Mouse (Mus musculus) ovary, postnatal 14 days (tissue): ENCODE results near the gene Colq.
A peak's percentile ranks its signal among the peaks of the same experiment; 100 is the strongest.

ENCODE experiments used
- DNase-seq: peaks from one replicate; pipeline ENCODE4 v3.0.0; 2022; ENCODE audit warnings: low spot score

Colq gene

DNA sequence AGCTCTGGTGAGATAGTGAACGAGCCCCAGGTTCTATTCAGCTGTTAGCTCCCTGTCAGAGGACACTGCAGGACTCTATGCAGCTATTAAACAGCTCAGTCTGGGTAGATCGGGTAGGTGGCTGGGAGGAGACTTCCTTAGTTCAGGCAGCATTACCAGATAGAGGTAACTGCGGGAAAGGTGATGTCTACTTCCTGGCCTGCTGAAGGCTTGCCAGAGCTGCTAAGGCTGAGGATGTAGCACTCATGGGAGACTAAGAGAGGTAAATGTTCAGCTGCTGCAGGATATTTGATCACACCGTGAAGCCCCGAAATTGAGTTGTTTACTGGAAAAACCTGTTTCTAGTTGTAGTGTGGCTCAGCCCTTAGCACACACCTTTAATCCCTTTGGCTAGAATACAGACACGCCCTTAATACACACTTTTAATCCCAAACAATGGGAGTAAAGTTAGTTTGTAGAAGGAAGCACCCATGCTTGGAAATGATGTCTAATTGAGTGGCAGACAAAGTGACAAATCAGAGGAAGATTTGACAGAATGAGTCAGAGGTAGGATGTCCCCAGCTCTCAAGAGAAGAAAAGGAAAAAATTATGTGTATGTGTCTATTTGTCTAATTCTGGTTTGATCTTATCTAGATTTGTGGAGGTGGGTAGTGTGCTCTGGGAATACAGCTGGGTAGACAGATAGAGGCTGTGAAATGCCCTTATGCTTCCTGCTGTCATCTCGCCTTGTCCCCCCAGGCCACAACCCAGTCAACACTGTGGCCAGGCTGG lies 65.9 kb downstream of the Colq start:
- DNase-seq: no peak

DNA sequence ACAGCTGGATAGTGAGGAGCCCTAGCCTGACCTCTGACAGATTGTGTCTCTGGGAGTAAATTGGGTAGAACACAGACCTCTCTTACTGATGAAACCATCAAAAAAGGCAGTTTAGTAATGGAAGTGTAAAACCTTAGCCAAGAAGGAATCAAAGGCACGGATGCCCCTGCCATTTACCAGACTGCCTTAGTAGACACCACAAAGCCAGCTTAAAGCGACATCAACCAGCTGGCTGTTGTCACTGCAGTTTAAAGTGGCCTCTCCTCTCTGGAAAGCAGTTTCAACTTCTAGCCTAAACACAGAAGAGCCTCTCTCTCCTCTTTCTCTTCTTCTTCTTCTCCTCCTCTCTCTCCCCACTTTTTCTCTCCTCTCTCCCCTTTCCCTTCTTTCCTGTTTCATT lies 69.8 kb downstream of the Colq start:
- no peak for DNase-seq

DNA sequence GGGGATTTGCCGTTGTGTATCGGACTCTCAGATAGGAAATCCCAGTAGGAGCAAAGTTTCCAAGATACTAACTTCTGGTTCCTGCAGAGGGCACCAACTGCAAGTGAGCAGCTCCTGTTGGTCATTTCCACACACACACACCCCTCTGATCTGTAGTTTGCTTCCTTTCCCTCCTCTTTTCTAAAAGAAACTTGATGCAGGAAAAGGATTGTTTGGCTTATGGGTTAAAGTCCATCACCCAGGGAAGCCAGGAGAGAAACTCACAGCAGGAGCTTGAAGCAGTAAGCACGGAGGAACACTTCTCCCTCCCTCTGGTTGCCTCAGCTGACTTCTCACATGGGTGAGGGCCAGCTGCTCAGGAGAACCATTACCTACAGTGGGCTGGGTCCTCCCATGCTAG lies 72.0 kb downstream of the Colq start:
- no peak for DNase-seq

DNA sequence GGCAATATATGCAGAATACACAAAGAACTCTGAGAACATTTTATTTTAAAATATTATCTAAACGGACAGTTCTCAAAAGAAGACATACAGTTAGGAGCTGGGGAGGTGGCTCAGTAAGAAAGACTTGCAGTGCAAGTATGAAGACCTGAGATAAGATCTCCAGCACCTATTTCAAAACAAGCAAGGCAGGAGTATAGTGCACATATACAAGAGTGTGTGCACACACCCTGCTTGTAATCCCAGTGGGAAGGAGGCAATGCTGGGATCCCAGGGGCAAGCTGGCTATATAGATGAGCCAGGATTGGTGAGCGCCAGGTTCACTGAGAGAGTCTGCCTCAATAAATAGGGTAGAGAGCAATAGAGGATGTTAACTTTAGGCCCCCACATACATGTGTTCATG lies 75.2 kb downstream of the Colq start:
- no peak for DNase-seq

DNA sequence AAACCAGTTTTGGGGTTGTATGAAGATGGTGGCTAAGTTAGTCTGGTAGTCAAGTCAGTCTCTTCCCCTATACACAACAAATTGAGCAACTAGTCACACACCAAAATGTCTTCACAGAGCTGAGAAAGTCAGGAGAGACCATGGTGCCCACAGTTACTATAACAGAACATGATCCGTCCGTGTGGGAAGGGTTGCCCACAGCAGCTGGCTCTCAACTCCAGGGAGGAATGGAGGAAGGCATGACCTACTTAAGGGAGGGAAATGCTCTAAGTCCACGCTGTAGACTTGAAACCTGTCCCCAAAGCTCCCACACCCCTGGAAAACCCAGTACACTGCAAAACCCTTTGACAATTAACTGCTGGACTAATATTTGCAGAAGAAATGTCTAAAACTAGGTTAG lies 80.8 kb downstream of the Colq start:
- DNase-seq: no peak

DNA sequence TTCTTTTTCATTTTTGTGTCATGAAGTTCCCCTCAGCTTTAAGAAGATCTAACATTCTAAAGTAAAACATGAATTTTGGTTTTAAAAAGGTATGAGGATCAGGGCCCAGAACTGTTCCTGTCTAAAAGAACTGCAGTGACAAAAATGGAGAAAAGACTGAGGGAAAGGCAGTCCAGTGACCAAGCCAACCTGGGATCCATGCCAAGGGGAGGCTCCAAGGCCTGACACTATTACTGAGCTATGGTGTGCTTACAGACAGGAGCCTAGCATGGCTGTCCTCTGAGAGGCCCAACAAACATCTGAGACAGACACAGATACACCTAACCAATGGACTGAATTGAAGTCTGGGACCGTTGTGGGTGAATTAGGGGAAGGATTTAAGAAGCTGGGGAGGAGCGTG lies 81.2 kb downstream of the Colq start:
- DNase-seq: no peak

DNA sequence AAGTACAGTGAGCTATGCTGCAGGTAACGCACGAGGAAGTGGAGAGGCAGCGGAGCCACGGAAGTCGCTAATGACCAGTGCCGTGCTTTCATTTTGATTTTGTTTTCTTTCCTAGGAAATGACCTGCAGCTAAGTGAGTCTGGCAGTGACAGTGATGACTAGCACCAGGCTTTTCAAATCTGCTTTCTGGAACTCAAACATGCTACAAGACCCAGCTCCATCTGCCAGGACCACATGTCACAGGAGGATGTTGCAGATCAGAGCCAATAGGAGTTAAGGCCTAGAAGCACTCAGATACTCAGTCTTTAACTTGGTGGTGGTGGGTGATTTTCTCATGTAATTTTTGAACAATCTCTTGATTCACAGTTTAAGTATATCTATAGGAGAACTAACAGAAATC lies 84.7 kb downstream of the Colq start:
- DNase-seq: no peak

DNA sequence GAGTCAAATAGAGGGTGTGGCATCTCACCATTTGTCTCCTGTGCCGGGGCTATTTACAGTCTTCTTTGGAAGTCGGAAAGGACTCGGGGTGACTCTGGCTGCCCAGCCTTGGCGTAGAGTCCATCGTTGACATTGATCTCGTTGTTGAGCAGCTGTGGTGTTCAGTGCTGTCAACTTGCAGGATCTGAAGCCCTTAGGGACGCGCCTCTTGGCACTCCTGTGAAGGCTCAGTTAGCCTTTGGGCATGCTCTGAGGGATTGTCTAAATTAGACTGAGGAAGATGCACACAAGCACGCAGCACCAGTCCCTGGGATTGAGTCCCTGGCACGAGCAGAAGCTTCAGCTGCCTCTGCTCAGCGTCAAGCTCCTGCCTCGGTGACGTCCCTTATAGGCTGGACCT lies 87.7 kb downstream of the Colq start:
- no peak for DNase-seq

DNA sequence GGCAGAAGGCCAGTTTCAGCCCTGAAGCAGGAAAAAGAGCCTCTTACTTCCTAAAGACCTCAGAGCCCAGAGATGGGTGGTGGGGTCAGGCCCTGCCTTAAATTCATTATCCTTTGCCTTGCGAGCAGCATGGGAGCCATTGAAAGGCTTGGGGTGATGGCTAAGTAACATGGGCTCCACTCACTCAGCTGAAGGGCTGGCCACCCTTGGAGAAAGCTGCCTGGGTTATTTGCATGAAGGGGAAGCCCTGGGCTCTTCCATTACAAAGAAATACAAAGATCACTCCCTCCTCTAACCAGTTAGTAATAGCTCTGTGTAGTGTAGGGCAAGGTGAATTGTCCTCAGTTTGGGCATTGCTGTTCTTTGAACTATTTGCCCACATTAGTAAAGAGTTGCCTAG lies 91.6 kb downstream of the Colq start:
- DNase-seq: no peak

DNA sequence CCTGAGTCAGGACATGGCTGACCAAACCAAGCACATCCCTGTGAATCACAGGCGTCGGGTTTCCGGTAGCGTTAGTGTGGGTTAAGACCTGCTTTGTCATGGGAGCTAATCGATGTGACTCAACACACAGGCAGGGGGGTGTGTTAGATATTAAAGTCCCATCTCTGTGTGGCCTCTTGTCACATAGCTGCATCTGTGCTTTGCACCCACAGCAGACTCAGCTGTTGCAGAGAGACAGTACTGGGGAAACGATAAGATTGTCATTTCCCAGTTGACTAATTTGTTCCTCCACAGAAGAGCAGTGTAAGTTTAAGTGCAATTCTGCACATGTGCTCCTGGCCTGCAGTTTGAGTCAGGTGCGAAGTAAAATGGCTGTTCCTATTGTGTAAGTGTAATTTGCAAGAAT lies 94.9 kb downstream of the Colq start:
- no peak for DNase-seq

DNA sequence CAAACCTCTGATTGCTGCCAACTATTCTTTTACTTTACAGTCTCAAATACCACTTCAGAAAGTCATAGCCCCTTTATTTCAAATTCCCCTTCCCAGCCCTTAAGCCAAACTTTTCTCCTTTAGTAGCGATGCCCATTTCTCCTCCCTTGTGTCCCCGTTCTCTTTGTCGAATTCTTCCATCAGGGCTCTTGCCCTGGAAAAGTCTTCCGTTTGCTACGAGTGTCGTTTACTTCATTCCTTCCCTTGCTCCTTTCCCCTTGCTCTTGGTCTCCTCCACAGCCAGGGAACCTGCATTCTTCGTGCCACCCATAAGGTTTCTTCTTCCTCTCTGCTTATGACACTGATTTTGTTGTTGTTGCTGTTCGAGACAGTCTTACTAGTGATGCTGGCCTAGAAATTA lies 95.6 kb downstream of the Colq start:
- no peak for DNase-seq

DNA sequence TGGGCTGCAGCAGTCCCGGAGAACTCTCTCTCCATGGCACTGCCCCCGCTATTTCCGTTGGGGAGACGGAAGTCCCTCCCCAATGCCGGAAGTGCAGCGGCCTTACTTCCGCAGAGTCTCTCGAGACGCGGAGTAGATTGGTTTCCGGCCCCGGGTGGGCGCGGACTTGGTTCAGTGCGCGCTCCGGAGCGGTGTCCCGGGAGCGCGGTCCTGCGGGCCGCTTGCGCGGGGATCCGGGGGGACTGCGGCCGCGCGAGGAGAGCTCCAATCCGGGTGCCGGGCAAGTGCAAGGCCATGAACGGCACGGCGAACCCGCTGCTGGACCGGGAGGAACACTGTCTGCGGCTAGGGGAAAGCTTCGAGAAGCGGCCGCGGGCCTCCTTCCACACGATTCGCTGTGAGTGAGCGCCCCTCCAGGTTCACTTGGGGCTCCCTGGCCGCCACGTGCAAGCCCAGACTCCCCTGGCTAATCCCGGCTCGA lies 96.1 kb downstream of the Colq start, which contains the start of gene Mettl6:
Gene Mettl6 (minus strand): TSS at position 66 of the 481 bp plus-strand sequence.
- DNase-seq: peak; percentile 80

DNA sequence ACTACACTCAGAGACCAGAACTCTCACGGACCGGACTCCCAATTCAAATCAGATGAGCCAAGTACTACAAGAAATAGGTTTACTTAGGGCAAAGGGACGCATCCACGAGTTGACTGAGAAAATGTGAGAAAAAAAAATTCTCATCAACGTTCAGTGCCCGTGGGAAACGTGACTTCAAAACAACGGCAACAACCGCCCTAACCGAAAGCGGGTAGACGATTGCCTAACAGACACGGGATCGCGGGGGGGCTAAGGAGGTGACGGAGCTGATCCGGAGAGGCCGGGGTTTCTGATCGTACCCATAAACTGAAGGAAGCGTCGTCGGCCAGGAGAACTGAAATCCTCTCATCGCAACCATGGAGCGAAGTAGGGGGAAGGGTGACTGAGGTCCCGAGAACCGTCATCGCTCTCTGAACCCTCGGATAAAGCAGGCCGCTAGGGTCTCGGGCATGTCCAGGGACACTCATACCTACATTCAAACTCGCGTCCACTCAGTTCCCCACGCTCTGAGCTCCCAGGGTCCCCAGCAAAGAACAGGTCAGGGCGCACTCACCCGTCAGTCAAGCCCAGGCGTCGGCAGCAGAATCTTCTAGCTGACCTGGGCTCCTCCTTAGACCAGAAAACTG lies 96.7 kb downstream of the Colq start, which contains the start of gene Eaf1:
Gene Eaf1 (plus strand): TSS at position 51 of the 626 bp plus-strand sequence.
- DNase-seq: peak; percentile 14

DNA sequence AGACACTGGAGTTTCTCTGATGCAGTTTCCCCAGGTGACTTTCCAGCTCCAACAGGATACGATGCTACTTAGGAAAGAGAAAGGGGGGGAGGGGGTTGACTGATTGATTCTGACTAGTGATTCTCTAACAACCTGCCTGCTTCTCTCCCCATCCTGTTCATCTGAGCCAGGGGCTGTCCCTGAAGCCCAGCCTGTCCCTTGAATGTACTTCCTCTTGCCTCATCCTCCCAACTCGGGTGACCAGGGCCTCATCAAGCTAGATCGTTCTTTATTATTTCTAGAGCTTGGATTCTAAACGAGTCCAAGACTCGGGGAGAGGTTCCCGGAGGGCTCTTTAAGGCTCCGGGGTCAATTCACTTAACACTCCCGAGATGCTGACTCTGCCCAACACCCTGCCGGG lies 97.2 kb downstream of the Colq start:
- DNase-seq: no peak

DNA sequence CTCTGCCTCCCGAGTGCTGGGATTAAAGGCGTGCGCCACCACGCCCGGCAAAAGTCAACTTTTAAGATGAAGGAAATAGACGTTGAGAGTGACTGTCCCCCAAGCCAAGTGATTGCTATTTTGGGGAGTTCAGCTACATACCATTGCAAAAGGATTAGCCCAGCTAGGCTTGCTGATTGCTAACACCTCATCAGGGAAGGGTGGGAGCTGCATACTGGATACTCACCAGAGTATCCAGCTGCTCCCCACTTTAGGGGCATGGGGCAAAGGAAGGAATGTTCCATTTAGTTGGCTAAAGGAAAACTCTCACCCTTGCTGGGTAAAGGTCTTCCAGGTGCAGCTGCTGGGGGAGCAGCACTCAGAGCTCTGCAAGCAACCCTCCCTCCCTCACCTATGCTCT lies 103.1 kb downstream of the Colq start:
- DNase-seq: no peak

DNA sequence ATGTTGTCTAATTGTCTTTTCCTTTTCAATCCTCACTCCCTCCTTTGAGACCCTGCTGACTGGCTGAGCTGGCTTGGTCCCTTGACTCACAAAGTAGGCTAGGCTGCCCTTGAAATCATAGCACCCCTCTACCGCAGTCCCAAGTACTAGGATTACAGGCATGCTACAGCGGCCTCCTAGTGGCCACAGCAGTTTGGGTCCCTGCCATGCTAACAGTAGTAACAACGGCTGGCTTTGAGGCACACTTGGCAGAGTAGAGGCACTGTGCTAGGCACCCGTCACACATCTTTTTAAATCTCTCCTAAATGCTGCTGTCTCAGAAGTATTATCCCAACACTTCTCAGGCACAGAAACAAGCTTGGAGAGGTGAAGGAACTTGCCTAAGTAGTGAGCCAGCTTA lies 104.7 kb downstream of the Colq start:
- no peak for DNase-seq

DNA sequence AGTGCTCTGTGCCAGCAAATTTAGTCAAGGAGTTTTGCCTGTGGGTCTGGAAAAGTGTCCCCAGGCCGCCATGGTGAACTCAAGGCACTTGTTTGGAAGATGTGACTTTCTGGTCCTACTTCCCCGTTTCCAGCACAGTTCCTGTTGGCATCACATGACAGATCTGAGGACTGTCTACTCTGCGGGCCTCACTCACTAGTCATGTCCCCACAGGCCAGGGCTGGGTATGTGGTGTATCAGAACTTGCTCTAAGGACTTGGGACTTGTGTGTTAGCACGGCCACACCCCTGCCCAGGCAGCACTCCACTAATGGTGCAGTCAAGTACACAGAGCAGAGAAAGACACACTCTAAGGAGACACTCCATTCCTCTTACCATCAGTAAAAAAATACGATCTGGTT lies 108.7 kb downstream of the Colq start:
- DNase-seq: no peak

DNA sequence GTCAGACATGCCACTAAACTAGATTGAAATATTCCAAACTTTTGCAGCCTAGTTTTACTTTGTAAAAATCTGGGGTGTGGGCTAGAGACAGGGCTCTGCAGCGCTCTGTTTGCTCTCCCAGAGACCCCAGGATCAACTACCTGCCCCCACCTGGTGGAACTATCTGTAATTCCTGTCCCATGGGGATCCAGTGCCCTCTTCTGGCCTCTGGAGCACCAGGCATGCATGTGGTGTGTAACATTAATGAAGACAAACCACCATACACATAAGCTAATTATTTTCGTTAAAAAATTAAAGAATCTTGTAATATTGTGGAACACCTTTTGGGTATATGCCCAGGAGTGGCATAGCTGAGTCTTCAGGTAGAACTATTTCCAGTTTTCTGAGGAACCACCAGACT lies 117.8 kb downstream of the Colq start:
- DNase-seq: no peak
